Mouse (Mus musculus): Measurements from ENCODE around the gene Gxylt2.
A peak's percentile ranks its signal among the peaks of the same experiment; 100 is the strongest.

The Gxylt2 gene

GRCm38 (mm10) chr6:100716152-100716551 lies 11.6 kb downstream of the Gxylt2 start:
- no peak for DNase-seq (ENCODE audit: low spot score)

- DNase-seq (ENCODE audit: low spot score): no peak
Measured at GRCm38 (mm10) chr6:100716817-100717216, 12.3 kb downstream of the Gxylt2 start.

- DNase-seq (ENCODE audit: low spot score): no peak
Measured at GRCm38 (mm10) chr6:100720098-100720501, 15.6 kb downstream of the Gxylt2 start.

- DNase-seq (ENCODE audit: low spot score): no peak
Measured at GRCm38 (mm10) chr6:100720882-100721721, 16.6 kb downstream of the Gxylt2 start.

GRCm38 (mm10) chr6:100731996-100732375 lies 27.5 kb downstream of the Gxylt2 start:
- no peak for DNase-seq (ENCODE audit: low spot score)

- DNase-seq (ENCODE audit: low spot score): no peak
Measured at GRCm38 (mm10) chr6:100732376-100733021, 28.0 kb downstream of the Gxylt2 start.

GRCm38 (mm10) chr6:100733218-100733617 lies 28.7 kb downstream of the Gxylt2 start:
- DNase-seq (ENCODE audit: low spot score): no peak

GRCm38 (mm10) chr6:100734321-100734720 lies 29.8 kb downstream of the Gxylt2 start:
- no peak for DNase-seq (ENCODE audit: low spot score)

- DNase-seq (ENCODE audit: low spot score): no peak
Measured at GRCm38 (mm10) chr6:100758431-100759208, 54.1 kb downstream of the Gxylt2 start.

- no peak for DNase-seq (ENCODE audit: low spot score)
Measured at GRCm38 (mm10) chr6:100767756-100768155, 63.2 kb downstream of the Gxylt2 start.

- DNase-seq (ENCODE audit: low spot score): no peak
Measured at GRCm38 (mm10) chr6:100775923-100776505, 71.5 kb downstream of the Gxylt2 start.

- no peak for DNase-seq (ENCODE audit: low spot score)
Measured at GRCm38 (mm10) chr6:100778595-100778994, 74.1 kb downstream of the Gxylt2 start.

- DNase-seq (ENCODE audit: low spot score): peak; percentile 5
Measured at GRCm38 (mm10) chr6:100780421-100780820, 75.9 kb downstream of the Gxylt2 start.

- DNase-seq (ENCODE audit: low spot score): no peak
Measured at GRCm38 (mm10) chr6:100781644-100782043, 77.1 kb downstream of the Gxylt2 start.

- DNase-seq (ENCODE audit: low spot score): no peak
Measured at GRCm38 (mm10) chr6:100787726-100788125, 83.2 kb downstream of the Gxylt2 start.

GRCm38 (mm10) chr6:100789161-100789560 lies 84.6 kb downstream of the Gxylt2 start:
- DNase-seq (ENCODE audit: low spot score): no peak

- DNase-seq (ENCODE audit: low spot score): no peak
Measured at GRCm38 (mm10) chr6:100792055-100792659, 87.6 kb downstream of the Gxylt2 start.

- no peak for DNase-seq (ENCODE audit: low spot score)
Measured at GRCm38 (mm10) chr6:100792973-100793769, 88.6 kb downstream of the Gxylt2 start.

GRCm38 (mm10) chr6:100795797-100796196 lies 91.3 kb downstream of the Gxylt2 start:
- DNase-seq (ENCODE audit: low spot score): no peak

GRCm38 (mm10) chr6:100799290-100799689 lies 94.8 kb downstream of the Gxylt2 start:
- no peak for DNase-seq (ENCODE audit: low spot score)

- no peak for DNase-seq (ENCODE audit: low spot score)
Measured at GRCm38 (mm10) chr6:100799766-100800165, 95.2 kb downstream of the Gxylt2 start.

Data from yolk sac, embryonic 10.5 days (tissue).